Mouse (Mus musculus): ENCODE results near the gene Dgke.
"Not testable (repeated sequence)": the region's sequence is repeated elsewhere in the genome, so short reads cannot be mapped to it uniquely, and the experiment has no call there.

The Dgke gene

DNA sequence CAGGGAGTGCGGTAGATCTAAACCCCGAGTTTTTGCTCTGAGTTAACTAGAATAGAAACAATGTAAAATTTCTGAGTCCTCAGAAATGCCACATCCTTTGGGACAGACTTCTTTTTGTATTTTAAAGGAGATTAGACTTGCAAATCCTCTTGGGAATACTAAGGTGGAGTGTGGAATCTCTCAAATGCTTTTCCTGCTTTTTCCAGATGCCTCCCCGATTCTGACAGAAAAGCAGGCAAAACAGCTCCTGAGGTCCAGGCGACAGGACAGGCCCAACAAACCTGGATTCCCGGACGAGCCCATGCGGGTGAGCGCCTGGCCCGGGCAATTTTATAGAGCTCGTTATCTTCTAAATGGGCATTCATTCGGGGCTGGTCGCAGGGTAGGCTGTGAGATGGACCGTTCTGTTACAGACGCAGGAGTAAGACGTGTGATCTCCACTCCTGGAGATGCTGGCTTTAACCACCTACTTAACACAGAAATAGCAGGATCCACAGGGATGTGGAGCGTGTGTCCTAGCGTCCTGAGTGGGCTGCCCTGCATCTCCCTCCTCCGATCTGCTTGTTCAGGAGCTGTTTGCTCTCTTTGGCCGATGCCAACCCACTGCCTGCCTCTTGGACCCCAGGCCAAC, 8.2 kb upstream of the Dgke start:
- no peak for DNase-seq (ENCODE audit: low read depth, low spot score)

GRCm38 (mm10) chr11:89073541-89073940, 6.9 kb upstream of the Dgke start, which contains the start of gene Gm525:
Gene Gm525 (plus strand): TSS chr11:89073841.
- no peak for DNase-seq (ENCODE audit: low read depth, low spot score)

- no peak for DNase-seq (ENCODE audit: low read depth, low spot score)
Observed at GRCm38 (mm10) chr11:89071522-89071921, 4.9 kb upstream of the Dgke start.

DNA sequence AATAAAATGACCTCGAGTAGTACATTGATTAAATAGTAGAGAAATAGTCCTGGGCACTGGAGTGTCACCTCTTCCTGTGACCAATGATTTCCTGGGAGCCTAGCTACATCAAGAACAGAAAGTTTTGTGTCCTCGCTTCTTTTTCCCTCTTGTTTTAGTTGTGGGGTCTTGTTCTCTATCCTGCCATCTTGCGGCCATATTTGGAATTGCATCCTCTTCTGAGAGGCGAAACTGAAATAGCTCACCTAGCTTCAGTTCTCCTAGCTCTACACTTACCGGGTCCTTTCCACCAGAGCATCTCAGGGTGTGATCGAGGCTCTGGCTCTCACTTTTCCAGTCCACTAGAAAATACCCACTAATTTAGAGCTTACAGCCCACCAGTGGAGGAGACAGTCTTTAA, 2.7 kb upstream of the Dgke start:
- DNase-seq (ENCODE audit: low read depth, low spot score): peak; percentile 71

GRCm38 (mm10) chr11:89068649-89069048, 2.0 kb upstream of the Dgke start:
- no peak for DNase-seq (ENCODE audit: low read depth, low spot score)

- DNase-seq (ENCODE audit: low read depth, low spot score): no peak
Observed at GRCm38 (mm10) chr11:89067871-89068490, 1.3 kb upstream of the Dgke start.

GRCm38 (mm10) chr11:89067301-89067822, 712 bp upstream of the Dgke start:
- no peak for DNase-seq (ENCODE audit: low read depth, low spot score)

- DNase-seq (ENCODE audit: low read depth, low spot score): no peak
Observed at GRCm38 (mm10) chr11:89066126-89066525, 524 bp downstream of the Dgke start.

GRCm38 (mm10) chr11:89065297-89065696, 1.4 kb downstream of the Dgke start:
- DNase-seq (ENCODE audit: low read depth, low spot score): peak; percentile 37

DNA sequence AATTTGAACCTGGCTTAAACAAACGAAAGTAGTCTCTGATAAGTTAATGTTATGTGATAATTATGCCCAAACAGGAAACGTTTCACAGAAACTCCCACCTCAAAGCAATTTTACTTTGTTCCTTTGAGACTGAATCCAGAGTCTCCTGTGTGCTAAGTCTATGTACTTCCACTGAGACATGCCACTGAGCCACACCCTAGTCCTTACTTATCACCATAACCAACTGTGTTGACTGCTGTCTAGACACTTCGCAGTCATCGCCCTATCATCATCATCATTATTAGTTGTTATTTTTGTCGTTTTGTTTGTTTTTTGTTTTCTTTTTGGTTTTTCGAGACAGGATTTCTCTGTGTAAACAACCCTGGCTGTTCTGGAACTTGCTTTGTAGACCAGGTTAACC, 2.3 kb downstream of the Dgke start:
- DNase-seq (ENCODE audit: low read depth, low spot score): no peak

GRCm38 (mm10) chr11:89061362-89061761, 5.3 kb downstream of the Dgke start:
- peak; percentile 58 for DNase-seq (ENCODE audit: low read depth, low spot score)

GRCm38 (mm10) chr11:89060423-89061089, 6.1 kb downstream of the Dgke start:
- peak; percentile 96 for DNase-seq (ENCODE audit: low read depth, low spot score)

DNA sequence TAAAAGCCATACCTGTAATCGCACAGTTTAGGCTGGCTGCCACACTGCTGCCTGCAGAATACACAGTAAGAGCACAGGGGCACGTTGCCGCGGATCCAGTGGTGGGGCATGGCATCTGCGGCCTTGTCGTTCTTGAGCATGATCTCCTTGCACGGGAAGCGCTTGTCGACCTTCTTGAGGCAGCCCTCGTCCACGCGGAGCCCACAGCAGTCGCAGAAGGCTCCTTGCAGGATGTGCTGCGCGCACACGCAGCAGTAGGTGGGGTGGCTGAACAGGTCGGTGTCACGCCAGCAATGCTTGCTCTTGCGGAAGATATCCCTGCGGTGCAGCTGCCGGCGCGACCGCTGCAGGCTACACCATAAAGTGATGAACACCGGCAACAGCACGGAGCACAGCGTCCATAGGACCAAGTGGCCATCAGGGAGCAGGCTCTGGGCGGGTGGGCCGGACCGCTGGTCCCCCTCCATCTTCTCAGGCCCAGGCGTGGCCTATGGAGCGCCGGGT, 6.7 kb downstream of the Dgke start:
- DNase-seq (ENCODE audit: low read depth, low spot score): peak; percentile 79

- DNase-seq (ENCODE audit: low read depth, low spot score): peak; percentile 64
Observed at GRCm38 (mm10) chr11:89058515-89059270, 8.0 kb downstream of the Dgke start.

DNA sequence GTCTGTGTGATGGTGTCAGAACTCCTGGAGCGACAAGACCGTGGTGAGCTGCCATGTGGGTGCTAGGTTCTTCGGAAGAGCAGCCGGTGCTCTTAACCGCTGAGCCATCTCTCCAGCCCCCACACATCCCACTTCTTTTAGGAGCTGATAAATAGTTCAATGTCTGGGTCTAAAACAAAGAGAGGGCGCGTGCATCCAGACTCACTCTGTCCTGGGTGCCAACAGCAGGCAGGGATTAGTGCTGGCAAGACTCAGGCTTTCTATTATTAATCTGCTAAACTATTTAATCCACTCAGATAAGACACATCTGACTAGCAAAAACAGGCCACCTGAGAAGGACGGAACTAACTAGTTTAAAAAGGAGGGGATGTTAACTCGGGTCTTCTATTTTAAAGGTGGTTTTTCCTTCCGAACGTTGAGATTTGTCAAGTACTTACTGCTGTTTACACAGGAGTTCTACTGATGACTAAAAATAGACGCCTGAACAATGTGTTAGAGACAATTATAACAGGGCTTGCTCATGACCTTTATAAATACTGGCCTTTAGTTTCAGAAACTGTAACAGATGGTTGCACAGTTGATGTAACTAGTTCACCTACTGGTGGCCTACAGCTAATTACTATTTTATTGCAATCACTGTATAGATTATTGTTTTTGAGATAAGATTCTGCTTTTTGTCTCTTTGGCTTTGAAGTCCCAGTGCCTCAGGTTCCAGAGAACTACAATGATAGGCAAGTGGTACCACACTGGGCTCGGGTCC, 10.5 kb downstream of the Dgke start:
- DNase-seq (ENCODE audit: low read depth, low spot score): no peak

DNA sequence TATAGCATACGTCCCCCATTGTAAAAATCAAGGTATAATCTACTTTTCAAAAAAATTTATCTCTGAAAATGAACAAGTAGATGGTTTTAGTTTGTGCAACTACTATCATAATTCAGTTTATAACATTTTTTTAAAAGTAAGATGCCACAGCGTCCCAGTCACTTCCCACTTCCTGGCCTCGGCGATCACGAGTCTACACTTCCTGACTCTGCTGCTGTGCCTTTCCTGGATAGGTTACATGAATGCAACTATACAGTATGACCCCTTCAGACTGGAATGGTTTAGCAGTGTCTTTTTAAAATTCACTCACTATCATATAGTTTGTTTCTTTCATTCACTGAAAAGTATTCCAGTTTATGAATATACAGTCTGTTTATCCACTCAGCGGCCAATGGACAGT, 14.9 kb downstream of the Dgke start:
- no peak for DNase-seq (ENCODE audit: low read depth, low spot score)

DNA sequence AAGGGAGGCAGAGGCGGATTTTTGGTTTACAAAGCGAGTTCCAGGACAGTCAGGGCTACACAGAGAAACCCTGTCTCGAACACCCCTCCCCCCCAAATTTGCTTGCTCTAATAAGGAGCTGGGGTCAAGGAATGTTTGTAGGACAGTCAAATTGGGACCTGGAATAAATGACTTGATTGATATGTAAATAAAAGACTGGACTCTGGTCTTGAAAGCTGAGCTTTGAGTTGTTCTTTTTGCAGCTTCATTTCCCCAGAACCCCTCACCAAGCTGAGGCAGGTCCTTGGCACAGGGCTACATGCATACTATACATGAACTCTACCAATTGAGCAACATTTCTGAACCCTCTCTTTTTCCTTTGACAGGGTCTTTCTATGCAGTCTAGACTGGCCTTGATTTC, 20.6 kb downstream of the Dgke start:
- no peak for DNase-seq (ENCODE audit: low read depth, low spot score)

DNA sequence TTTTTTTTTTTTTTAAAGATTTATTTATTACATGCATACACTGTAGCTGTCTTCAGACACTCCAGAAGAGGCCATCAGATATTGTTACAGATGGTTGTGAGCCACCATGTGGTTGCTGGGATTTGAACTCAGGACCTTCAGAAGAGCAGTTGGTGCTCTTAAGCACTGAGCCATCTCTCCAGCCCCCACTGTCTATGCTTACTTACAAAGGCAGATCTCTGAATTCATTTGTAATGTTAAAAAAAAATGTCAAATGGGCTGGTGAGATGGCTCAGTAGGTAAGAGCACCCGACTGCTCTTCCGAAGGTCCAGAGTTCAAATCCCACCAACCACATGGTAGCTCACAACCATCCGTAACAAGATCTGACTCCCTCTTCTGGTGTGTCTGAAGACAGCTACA, 21.1 kb downstream of the Dgke start:
- not testable (repeated sequence) for DNase-seq (ENCODE audit: low read depth, low spot score)

- no peak for DNase-seq (ENCODE audit: low read depth, low spot score)
Observed at GRCm38 (mm10) chr11:89043046-89043445, 23.6 kb downstream of the Dgke start.

- not testable (repeated sequence) for DNase-seq (ENCODE audit: low read depth, low spot score)
Observed at GRCm38 (mm10) chr11:89041073-89041472, 25.6 kb downstream of the Dgke start.

DNA sequence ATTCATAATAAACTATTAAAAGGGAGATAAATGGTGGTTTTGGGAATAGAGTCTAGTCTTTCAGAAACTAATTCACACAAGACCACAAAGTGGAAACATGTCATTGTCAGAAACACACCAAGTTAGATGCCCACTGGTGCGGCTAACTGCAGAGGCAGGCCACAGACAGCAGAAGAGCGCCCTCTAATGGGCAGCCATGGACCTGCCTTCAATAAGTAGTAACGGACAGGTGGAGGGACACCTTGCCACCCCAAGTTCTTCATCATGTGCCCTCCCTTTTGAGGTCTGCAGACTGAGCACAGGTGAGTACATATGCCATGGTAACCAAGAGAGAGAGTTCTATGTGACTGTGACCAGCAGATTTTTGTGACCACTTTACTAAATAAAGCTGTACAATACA, 27.3 kb downstream of the Dgke start:
- peak; percentile 71 for DNase-seq (ENCODE audit: low read depth, low spot score)
